Mouse (Mus musculus): ENCODE results near the gene Farp2. TPM values are rescaled to one million over a fixed set of nuclear protein-coding genes. Genes with fewer than 3 reads are reported as not detected.

Gene Farp2
- total RNA-seq, 2 experiments from 2014 or later = 1.1 to 5.0 TPM

Other genes with a start within 250 kb of the Farp2 start
- gene Mterf4, start 206.2 kb upstream of the Farp2 start, total RNA-seq (2015) = 11.3 and 13.1 TPM in 2 replicates
- gene Mterf4, start 206.2 kb upstream of the Farp2 start, total RNA-seq (2017) = 24.4 and 27.6 TPM in 2 replicates
- gene Ppp1r7, start 169.2 kb upstream of the Farp2 start, total RNA-seq (2015) = 27.1 and 43.2 TPM in 2 replicates
- gene Ppp1r7, start 169.2 kb upstream of the Farp2 start, total RNA-seq (2017) = 16.0 and 26.1 TPM in 2 replicates
- 11.1 and 13.8 TPM in 2 replicates for gene Pask, start 168.6 kb upstream of the Farp2 start, total RNA-seq (2015)
- 10.4 and 12.6 TPM in 2 replicates for gene Pask, start 168.6 kb upstream of the Farp2 start, total RNA-seq (2017)
- 0.05 and 1.1 TPM in 2 replicates for gene Ano7, start 138.1 kb upstream of the Farp2 start, total RNA-seq (2015)
- 0.33 TPM in 1 of 2 replicates, not detected in the other for gene Ano7, start 138.1 kb upstream of the Farp2 start, total RNA-seq (2017)
- 153 and 154 TPM in 2 replicates for gene Hdlbp, start 33.3 kb upstream of the Farp2 start, total RNA-seq (2015)
- 115 and 138 TPM in 2 replicates for gene Hdlbp, start 33.3 kb upstream of the Farp2 start, total RNA-seq (2017)
- 23.4 and 28.8 TPM in 2 replicates for gene Stk25, start 146.6 kb downstream of the Farp2 start, total RNA-seq (2015)
- gene Stk25, start 146.6 kb downstream of the Farp2 start, total RNA-seq (2017) = 28.6 and 47.7 TPM in 2 replicates
- gene Bok, start 173.6 kb downstream of the Farp2 start, total RNA-seq (2015) = 0.17 TPM in 1 of 2 replicates, not detected in the other
- 0.92 TPM in 1 of 2 replicates, not detected in the other for gene Bok, start 173.6 kb downstream of the Farp2 start, total RNA-seq (2017)
- 17.6 and 21.0 TPM in 2 replicates for gene Atg4b, start 239.4 kb downstream of the Farp2 start, total RNA-seq (2015)
- 50.7 and 58.5 TPM in 2 replicates for gene Atg4b, start 239.4 kb downstream of the Farp2 start, total RNA-seq (2017)
- 40.9 and 47.0 TPM in 2 replicates for gene Thap4, start 242.8 kb downstream of the Farp2 start, total RNA-seq (2015)
- gene Thap4, start 242.8 kb downstream of the Farp2 start, total RNA-seq (2017) = 21.0 and 26.2 TPM in 2 replicates

All from megakaryocyte progenitor cell, adult 5-6 weeks (primary cell).